Mouse (Mus musculus): ENCODE measurements around the gene Gm48552.

Gene Gm48552

DNA sequence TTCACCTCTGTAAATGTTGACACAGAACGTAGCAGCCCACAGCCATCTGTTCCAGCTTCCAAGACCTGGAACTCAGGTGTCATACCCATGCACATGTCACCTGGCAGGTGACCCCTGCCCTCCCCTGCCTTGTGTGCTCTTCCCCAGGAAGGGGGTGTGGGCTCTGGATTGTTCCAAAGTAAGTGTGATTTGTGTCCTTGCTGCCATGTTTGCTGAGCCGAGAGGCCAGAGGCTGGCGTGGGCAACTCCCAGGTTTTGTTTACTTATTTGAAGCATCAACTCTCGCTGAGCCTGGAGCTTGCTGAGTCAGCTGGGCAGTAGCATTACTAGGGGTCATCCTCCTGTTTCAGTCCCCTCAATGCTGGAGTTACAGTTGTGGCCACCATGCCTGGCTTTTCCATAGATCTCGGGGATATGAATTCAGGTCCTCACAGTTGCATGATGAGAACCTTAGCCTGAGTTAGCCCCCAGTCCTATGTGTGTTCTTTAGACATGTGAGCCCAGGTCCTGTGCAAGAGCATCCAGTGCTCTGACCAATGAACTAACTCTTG lies at the start of gene Gm48552:
Gm48552 (plus strand) TSS at position 501 of the 551 bp plus-strand sequence.
- no peak for DNase-seq (ENCODE audit: low spot score)

DNA sequence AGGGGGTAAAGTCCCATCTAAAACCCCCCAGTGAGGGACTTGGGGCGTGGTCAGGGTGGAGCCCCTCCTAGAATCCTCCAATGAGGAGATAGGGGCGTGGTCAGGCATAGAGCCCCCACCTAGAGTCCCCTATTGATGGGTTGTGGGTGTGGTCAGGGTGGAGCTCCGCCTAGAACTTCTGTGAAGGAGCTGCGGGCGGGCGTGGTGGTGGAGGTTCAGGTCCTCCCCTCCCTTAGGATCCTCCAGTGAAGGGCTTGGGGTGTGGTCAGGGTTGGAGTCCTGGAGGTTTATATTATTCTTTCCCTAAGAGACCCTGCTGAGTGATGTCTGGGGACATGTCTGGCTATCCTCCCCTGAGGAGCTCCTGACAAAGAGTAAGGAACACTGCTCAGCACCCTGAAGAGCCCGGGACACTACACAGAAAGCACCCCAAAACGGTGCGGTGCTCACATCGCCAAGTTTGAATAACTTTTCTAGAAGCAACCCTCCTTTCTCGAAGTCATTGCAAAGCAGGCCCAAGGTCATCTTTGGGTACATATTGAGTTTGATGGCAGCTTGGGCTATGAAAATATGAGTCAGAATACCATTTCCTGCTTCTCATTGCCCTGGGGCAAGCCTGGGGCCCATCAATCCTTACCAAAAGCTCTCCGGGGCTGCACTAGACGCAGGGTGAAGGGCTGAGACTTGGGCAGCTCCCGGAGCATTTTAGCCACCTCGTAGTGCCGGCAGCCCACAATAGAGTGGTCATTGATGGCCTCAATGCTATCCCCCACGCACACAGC lies 48.1 kb upstream of the Gm48552 start:
- DNase-seq (ENCODE audit: low spot score): no peak

DNA sequence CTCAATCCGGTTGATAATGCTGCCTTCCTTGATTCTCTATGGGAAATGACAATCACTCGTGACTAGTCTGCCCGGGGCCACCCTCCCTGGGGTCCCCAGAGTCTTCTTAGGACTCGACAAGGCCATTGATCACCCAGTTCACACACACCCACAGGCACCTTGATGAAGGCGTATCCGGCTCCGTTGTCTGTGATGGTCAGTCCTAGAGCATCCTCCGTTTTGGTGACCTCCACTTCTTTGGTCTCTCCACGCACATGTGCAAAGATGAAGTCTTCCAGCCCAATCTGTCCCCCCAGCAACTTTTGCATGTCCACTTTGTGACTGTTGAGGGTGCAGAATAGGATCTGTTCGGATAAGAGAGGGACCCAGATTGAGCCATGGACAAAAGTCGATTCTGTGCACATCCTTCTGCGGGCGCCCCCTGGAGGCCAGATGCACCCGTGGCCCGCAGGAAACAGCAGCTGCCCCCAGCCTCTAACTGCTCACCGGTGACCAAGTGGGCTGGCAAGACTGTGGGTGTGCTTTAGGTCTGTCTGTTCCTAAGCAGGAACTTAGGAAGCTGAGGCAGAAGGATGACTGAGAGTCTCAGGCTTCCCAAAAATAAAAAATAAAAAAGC lies 47.4 kb upstream of the Gm48552 start:
- no peak for DNase-seq (ENCODE audit: low spot score)

DNA sequence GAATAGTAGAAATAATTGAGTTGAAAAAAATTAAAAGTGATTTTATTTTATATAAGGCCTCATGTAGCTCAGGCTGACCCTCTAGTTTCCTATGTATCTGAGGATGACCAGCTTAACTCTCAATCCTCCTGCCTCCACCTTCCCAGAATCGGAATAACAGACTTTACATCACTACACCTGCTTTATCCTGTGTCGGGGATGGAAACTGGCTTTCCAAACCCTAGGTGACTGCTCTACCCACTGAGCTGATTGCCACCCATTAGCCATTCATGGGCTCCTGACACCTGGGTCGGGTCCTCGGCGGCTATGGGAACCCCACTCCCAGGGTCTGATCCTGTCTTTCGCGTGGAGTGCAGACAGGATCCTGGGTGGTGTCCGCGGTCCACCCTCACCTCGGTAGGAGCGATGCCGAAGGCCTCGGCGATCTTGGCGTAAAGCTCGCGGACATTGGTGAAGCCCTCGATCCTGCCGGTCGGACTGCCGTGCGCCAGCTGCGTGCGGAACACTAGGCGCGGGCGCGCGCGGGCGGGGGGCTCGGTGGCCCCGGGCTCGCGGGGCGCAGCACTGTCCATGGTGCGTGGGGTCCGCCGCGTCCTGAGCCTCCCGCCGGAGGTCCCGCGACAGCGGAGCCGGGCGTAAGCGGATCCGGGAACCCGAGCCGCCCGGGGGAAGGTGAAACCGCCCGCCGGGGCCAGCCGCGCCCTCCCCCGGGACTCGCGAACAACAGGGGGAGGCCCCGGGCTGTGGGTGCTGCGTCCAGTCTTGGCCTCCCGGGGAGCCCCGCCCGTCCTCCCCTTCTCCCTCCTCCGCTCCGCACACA lies 45.9 kb upstream of the Gm48552 start, which contains the start of gene Gipc3:
Gipc3 (minus strand) TSS at position 581 of the 820 bp plus-strand sequence.
- DNase-seq (ENCODE audit: low spot score): no peak

DNA sequence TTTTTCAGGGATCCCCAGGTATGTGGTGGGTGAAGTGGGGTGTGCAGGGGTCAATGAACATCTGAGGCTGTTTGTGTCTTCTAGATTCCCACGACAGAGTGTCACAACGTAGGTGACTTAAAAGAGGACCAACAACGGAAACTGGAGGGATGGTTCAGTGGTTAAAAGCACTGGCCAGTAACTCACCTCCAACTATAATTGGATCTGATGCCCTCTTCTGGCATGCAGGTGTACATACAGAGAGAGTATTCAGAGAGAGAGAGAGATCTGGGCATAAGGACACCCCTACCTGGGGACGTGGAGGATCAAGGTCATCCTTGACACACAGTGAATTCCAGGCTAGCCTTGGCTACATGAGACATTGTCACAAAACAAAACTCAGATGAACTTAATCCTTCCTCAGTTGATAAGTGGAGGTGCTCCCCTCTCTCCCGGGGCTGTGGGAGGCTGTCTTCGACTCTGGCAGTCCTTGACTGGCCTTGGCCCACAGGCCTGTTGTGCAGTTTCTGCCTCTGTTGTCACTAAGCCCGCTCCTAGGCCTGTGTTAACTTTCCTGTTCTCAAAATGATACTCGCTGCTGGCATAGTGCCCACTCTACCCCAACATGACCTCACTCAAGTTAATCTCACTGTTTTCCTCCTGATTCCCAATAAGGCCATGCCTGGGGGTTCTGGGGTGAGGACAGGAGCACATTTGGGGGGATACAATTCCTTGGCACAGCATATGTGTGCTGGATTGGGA lies 44.2 kb upstream of the Gm48552 start:
- DNase-seq (ENCODE audit: low spot score): no peak

DNA sequence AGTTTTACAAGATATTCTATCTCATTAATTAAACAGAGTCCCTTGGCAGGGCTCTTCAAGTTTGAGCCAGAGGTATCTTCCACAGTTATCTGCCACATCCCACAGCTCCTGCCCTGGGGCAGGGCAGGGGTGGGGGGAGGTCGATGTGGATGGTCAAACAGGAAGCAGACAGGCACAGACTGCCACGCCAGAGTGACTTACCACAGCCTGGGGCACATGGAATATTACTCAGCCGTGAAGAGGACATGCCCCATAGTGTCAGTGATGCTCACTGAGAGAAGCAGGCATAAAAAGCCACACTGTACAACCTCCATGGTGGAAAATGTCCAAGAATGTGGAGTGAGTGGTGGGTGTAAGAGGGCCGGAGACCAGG lies 43.7 kb upstream of the Gm48552 start:
- DNase-seq (ENCODE audit: low spot score): no peak

DNA sequence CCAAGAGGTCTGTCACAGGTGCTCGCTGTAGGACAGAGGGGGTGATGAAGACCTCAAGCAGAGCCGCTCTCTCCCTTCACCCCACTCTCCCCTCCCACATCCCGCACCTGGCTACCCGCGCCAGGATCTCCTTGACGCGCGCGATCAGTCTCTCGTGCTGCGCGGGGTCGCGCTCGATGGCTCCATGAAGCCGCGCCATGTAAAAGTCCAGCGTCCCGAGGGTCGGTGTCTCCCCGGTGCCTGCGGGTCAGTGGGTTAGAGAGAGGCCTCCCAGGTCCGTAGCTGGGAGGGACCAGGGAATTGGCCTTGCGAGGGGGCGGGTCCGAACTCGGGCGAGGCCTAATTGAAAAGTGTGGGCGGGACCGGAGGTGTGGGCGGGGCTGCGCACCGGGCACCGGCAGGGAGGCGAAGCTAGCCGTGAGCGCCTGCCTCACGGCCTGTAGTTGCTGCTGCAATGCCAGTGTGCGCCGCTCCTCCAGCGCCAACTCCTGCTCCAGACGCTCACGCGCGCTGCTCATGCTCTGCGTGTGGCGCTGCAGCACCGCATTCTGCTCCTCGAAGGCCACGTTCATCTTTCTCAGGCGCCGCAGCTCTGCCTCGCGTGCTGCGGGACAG lies 42.2 kb upstream of the Gm48552 start:
- DNase-seq (ENCODE audit: low spot score): no peak

DNA sequence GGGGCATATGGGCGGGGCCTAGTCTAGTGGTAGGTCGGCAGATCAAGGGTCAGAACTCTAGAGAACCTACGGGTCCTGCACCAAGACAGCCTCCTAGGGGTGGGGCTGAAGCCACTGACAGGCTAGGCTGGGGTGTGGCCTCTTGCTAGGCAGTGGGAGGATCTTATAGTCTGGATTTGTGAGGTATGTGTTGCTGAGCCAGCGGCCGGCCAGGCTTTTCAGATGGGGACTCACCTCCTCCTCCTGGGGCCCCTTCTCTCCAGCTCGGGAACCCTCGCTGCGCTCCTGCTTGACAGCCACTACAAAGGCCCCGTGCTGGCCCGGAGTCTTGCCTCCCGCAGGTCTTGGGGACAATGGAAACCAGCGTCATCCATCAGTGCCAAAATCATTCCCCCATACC lies 39.7 kb upstream of the Gm48552 start:
- no peak for DNase-seq (ENCODE audit: low spot score)

DNA sequence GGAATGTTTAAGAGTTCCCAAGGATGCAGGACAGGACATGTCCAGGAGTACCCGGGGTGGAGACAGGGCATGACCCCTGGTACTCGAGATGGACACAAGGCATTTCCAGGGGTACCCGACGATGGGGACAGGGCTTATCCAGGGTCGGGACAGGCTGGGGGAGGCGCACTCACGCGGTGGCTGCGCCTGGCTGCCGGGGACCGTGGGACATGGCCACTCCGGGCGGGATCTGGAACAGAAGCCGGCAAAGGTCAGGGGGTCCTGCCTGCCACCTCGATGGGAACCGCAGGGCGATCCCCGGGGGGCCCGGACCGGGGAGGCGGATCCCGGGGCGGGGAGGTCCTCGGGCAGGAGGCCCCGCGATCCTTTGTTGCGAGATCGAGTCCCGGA lies 38.8 kb upstream of the Gm48552 start:
- DNase-seq (ENCODE audit: low spot score): no peak

DNA sequence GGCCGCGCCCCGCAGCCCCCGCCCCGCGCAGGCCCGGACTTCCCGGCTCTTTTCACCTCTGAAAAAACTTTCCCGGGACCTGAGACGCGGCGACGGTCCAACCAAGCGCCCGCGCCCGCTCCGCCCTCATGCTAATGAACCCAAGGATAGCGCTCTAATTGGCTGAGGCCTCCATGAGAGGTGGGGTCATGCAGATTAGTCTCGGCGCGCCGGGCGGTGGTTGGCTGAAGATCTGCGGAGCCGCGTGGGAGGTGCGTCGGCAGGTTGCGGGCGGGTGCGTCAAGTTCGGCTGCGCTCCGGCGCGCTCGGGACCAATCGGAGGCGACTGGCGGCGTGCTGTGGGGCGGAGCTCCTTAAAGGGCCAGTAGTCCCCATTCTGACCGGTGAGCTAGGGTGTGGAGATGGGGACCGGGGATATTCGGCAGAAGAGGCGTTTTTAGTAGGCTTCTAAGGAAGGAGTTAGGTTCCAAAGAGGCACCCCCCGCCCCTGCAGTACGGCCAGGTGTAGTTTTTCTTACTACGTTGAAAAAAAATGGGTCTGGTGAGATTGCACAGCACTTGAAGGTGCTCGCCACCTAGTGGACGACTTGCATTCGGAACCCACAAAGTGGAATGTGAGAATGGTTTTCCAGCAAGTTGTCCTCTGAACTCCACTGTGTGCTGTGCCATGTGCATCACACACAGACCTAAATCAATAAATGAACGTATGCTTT lies 38.3 kb upstream of the Gm48552 start, which contains the start of gene Hmg20b:
Hmg20b (minus strand) TSS at position 130 of the 713 bp plus-strand sequence.
- peak; percentile 98 for DNase-seq (ENCODE audit: low spot score)

DNA sequence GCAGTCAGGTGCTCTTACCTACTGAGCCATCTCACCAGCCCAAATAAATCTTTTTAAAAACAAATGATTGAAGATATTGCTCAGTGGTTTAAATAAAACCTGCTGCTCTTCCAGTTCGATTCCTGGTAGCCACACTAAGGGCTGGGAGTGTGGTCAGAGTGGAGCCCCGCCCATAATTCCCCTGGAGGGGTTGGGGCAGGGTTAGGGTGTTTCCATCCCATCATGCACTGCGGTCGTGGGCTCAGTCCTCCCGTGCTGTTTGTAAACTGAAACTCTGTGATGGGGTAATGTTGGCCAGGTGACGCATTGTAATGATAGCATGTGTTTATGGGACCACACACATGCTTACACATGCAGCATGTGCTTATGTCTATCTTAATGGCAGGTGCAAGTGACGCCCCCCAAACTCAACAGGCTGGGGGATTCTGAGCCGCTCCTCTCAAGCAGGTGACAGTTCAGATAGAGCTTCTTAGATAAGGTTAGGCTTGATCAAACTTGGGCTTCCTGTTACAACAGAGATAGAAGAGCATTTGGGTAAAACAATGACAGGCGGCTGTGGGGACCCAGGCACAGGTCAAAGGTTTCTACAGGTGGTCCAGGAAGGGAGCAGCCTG lies 37.0 kb upstream of the Gm48552 start:
- no peak for DNase-seq (ENCODE audit: low spot score)

DNA sequence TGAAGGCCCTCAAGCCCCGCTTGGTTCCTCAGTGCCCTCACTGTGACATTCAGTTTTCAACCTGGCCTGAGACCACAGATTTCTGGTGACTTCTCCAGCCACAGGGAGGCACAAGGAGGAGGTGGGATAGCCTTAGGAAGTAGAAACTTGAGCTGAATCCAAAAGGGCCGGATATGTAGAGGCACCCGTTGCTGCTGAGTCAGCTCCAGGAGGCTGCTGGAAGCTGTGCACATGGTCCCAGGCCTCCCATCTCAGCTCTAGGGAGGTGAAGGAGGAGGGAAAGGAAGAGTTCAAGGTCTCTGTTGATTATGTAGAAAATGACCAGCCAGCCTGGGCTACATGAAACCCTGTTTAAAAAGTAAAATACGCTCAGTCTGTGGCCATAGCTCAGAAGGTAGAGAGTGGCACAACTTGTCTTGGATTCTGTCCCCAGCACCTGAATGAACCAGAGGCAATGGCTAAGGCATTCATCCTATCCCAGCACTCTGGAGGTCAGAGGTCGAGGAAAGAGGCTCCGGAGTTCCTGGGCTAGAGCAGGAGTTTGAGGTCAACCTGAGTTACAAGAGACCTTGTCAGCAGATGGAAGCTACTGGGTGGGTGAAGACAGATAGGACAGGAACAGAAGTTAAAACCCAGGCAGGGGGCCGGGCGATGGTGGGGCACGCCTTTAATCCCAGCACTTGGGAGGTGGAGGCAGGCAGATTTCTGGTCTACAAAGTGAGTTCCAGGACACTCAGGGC lies 33.9 kb upstream of the Gm48552 start:
- DNase-seq (ENCODE audit: low spot score): no peak

DNA sequence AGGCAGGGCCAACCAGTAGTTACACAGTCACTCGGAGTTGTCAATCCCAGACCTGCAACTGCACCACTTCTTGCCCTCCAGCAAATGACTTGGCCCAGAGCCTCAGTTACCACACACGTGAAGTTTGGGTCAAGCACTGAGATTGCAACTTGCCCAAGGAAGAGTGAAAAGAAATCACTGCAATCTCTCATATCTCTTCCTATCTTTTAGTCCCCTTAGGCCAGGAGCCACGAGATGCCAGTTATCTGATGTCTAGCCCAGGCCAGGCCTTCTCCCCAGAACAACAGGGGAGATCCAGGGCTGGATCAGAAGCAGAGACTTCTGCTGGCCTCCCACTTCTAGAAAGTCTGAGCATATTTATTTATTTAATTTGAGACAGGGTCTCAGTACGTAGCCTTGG lies 33.3 kb upstream of the Gm48552 start:
- no peak for DNase-seq (ENCODE audit: low spot score)

DNA sequence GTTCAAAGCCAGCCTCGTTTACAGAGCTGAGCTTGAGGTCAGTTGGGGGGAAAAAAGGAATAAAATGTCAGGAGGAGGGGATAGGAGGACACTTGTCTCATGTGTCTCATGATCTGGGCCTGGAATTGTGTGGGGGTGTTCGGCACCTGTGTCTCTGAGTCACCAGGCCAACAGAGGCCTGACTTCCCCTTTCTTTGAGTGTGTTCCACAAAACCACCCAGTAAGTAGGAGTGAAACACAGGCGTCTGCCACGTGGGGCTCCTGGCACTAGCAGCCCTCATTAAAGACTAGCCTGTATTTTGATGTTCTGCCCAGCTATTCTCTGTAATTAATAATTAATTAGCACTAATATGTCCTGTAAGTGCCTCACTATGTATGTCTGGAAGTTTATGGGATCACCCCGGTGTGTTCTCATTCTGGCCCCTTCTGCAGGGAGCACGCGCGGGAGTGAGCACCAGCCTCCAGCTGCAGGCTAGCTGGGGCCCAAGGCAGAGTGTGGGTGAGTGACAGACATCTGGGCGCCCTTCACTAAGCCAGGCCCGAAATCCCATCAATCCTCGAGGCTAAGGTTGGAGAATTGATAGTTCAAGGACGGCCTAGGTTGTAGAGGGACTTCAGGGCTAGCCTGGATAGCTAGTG lies 32.3 kb upstream of the Gm48552 start:
- no peak for DNase-seq (ENCODE audit: low spot score)

DNA sequence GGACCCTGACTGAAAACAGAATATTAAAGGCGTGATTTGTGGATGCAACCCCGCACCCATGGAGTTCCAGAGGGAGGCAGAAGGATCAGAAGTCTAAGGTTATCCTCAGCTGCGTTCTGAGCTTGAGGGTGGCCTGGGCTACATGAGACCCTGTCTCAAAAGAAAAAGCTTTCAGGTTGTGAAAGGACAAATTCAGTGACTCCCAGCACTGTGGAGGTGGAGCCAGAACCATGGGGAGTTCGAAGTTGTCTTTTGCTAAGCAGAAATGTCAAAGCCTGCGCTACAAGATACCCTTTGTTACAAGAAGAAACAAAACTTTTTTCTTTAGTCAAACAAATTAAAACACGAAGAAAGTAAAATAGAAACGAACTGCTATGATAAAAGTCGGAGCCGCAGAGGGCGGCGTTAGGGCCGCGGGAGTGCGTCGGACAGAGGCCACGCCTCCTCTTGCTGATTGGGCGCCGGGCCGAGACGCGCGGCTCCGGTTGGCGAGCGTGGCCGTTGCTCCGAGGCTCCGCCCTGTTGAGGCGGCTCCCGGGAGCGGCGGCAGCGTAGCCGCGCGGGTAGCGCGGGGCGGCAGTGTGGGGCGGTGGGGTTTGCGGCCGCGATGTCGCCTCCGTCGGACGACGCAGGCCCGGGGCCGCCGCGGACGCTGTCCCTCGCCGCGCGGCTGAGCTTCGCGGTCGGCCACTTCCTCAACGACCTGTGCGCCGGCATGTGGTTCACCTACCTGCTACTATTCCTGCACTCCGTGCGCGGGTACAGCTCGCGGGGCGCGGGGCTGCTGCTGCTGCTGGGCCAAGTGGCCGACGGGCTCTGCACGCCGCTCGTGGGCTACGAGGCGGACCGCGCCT lies 31.6 kb upstream of the Gm48552 start, which contains the start of gene Mfsd12:
Mfsd12 (plus strand) TSS at position 501 of the 854 bp plus-strand sequence.
- peak; percentile 54 for DNase-seq (ENCODE audit: low spot score)

DNA sequence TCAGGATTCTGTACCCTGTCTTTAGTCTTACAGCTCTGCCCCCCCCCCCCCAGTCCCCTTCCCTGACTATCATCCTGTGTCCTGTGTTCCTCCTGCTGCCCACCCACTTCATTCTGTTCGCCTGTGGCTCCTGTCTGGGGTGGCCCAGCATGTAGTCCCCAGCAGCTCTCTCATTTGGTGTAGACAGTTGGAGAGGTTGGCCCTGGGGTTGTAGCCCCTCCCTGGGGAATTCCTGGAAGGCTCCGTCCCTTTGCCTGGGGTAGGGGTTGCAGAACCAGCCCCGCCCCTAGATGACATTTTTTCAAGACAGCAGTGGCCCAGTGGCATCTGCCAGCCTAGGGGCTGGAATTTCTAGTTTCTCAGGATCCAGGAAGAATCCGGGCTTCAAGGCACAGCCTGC lies 30.6 kb upstream of the Gm48552 start:
- no peak for DNase-seq (ENCODE audit: low spot score)

DNA sequence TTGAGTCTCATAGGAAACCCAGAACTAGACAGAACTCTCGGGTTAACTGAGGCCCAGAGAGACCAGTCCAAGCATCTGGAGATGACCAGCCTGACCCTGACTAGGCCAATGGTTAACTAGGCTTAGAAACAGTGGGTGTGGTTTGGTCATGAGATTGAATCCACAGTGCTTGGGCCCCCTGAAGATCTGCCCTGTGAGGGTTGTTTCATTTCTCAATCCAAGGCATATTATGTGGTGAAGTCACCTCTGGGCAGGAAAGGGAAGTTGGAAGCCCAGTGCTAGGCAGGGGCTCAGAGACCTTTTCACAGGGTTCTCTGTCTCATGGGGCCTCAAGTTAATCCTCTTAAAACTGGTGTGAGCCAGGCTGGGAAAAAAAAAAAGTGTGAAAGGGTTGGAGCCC lies 30.0 kb upstream of the Gm48552 start:
- no peak for DNase-seq (ENCODE audit: low spot score)

DNA sequence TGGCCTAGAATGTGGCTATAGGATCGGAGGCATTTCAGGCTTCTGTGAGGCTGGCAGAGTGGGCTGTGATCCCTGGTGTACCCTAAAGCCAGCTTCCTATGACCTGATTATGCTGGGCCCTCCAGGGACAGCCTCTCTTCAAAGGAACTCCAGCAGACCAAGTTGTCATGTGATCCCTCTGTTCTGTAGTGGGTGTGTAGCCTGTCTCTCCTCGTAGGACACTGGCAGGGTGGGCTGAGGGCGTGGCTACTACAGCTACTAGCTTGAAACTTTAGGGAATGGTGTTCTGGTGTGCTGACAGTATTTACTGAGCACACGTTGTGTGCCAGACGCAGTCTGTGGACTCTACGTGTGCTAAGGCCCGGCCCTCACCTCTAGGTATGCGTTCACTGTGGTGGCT lies 28.1 kb upstream of the Gm48552 start:
- no peak for DNase-seq (ENCODE audit: low spot score)
